ENCODE assay signal across 8 mouse cellular contexts in genomic region chr15:78914091-78914822, GRCm38 (mm10). TPM values are rescaled to one million over a fixed set of nuclear protein-coding genes. Genes with fewer than 3 reads are reported as not detected.
DNase-seq lines count a peak whose midpoint lies in the region; ATAC-seq and TF ChIP-seq lines count a peak whose summit lies in the region.

No protein-coding gene starts in this region.

- H3K4me1 ChIP-seq in forebrain, embryonic 10.5 days, result peaks cover 55% of the 10 kb centered on the region
- H3K4me1 ChIP-seq in neural tube, embryonic 11.5 days (ENCODE audit: control insufficient read depth, insufficient read depth, low read length), result peaks cover 20% of the 10 kb centered on the region

- no peak for TF ChIP-seq CTCF in left cerebral cortex, adult 2 months (IDR thresholded peaks at IDR 0.05)

- intact Hi-C loops in left cerebral cortex, adult 2 months (cut with DNase I), result loop anchor here (2.0 kb wide), 1 partner anchor 15 kb away; no protein-coding TSS in a partner anchor
- intact Hi-C loops in left cerebral cortex, postnatal 14 days (cut with DNase I), result loop anchor here (2.0 kb wide), 1 partner anchor 29 kb away; no protein-coding TSS in a partner anchor

- H3K27ac ChIP-seq in left cerebral cortex, adult 2 months, result peak overlapping the region; percentile 89
- peak overlapping the region; percentile 96 for H3K27ac ChIP-seq in forebrain, embryonic 10.5 days
- H3K27ac ChIP-seq in neural tube, embryonic 11.5 days (ENCODE audit: low read depth, low read length), result peak overlapping the region; percentile 91

- peak overlapping the region; percentile 70 for H3K4me3 ChIP-seq in left cerebral cortex, adult 2 months
- H3K4me3 ChIP-seq in forebrain, embryonic 10.5 days, result peak overlapping the region; percentile 90
- H3K4me3 ChIP-seq in neural tube, embryonic 11.5 days (ENCODE audit: low read depth, low read length), result peak overlapping the region; percentile 75

- under 1% methylated on average over 86 of the region's 87 CpGs for WGBS in forebrain, embryonic 10.5 days
- WGBS in neural tube, embryonic 11.5 days, result 0% methylated on average over 75 of the region's 87 CpGs

- H3K9ac ChIP-seq in neural tube, embryonic 11.5 days (ENCODE audit: low read length), result peak overlapping the region; percentile 85

- H3K36me3 ChIP-seq in forebrain, embryonic 10.5 days (replicated peaks), result peaks cover 55% of the 10 kb centered on the region
- peaks cover 6% of the 10 kb centered on the region for H3K36me3 ChIP-seq in neural tube, embryonic 11.5 days (ENCODE audit: control insufficient read depth, insufficient read depth, low read length)

- peak; percentile 58 to 68 for DNase-seq in left cerebral cortex, adult 2 months (ENCODE audit: extremely low spot score in 1 of 2, low spot score in 2 of 2)
- no peak for DNase-seq in left cerebral cortex, adult 8-10 months (ENCODE audit: low spot score in 2 of 2)
- peak; percentile 75 for DNase-seq in brain, adult 2 months (ENCODE audit: low read depth, low spot score)
- peak; percentile 41 for DNase-seq in forebrain, embryonic 10.5 days (ENCODE audit: extremely low spot score, low spot score)
- DNase-seq in left cerebral cortex, postnatal 14 days (ENCODE audit: low spot score in 2 of 2), result peak; percentile 52 to 64
- no peak for DNase-seq in neural tube, embryonic 11.5 days (ENCODE audit: low spot score)
- DNase-seq in urinary bladder, postnatal 14 days (ENCODE audit: low spot score), result no peak
- no peak for DNase-seq in urinary bladder, postnatal 10 days (ENCODE audit: low spot score)

- H3K27me3 ChIP-seq in forebrain, embryonic 10.5 days (ENCODE audit: poor library complexity, severe bottlenecking), result no peaks in the 10 kb centered on the region
- H3K27me3 ChIP-seq in neural tube, embryonic 11.5 days (ENCODE audit: control insufficient read depth, insufficient read depth, low read length), result no peaks in the 10 kb centered on the region

- peak overlapping the region; percentile 97 for H3K4me2 ChIP-seq in neural tube, embryonic 11.5 days (ENCODE audit: low read depth)

- H3K9me3 ChIP-seq in forebrain, embryonic 10.5 days, result no peaks in the 10 kb centered on the region
- H3K9me3 ChIP-seq in neural tube, embryonic 11.5 days (ENCODE audit: control insufficient read depth, low read length), result no peaks in the 10 kb centered on the region

- peak; percentile 64 for ATAC-seq in neural tube, embryonic 11.5 days (ENCODE audit: insufficient read depth, low FRiP score, low TSS enrichment)

RNA-seq across cellular contexts. Expression of gene Pdxp, which starts 0.5 kb away (rescaled TPM):
- 100 to 1,000 TPM; 165 to 171 TPM for total RNA-seq in left cerebral cortex, adult 2 months (2021)
- 100 to 1,000 TPM; 157 to 176 (median 166) TPM for total RNA-seq in left cerebral cortex, adult 8-10 months (2022)
- 26.1 and 26.9 TPM in 2 replicates for polyA plus RNA-seq in forebrain, embryonic 10.5 days (2016; fragmentation: Nextera tagmentation; extraction: Ambion mirVana)
- total RNA-seq in left cerebral cortex, postnatal 14 days (2021), result 100 to 1,000 TPM; 167 to 179 TPM
- polyA plus RNA-seq in neural tube, embryonic 11.5 days (2014; fragmentation: Nextera tagmentation; extraction: Ambion mirVana), result 34.9 and 36.0 TPM in 2 replicates

RNA-seq across cellular contexts. Expression of gene Lgals1, which starts 12.3 kb away (rescaled TPM):
- total RNA-seq in left cerebral cortex, adult 2 months (2021), result 10 to 100 TPM; 19.8 to 20.4 TPM
- total RNA-seq in left cerebral cortex, adult 8-10 months (2022), result 10 to 100 TPM; 19.2 to 31.4 (median 26.5) TPM
- polyA plus RNA-seq in forebrain, embryonic 10.5 days (2016; fragmentation: Nextera tagmentation; extraction: Ambion mirVana), result 200 and 217 TPM in 2 replicates
- 10 to 100 TPM; 19.2 to 22.6 TPM for total RNA-seq in left cerebral cortex, postnatal 14 days (2021)
- 263 and 311 TPM in 2 replicates for polyA plus RNA-seq in neural tube, embryonic 11.5 days (2014; fragmentation: Nextera tagmentation; extraction: Ambion mirVana)

RNA-seq across cellular contexts. Expression of gene Sh3bp1, which starts 14.7 kb away (rescaled TPM):
- 10 to 100 TPM; 35.0 to 37.7 TPM for total RNA-seq in left cerebral cortex, adult 2 months (2021)
- total RNA-seq in left cerebral cortex, adult 8-10 months (2022), result 10 to 100 TPM; 26.2 to 38.6 (median 32.2) TPM
- 21.0 and 21.5 TPM in 2 replicates for polyA plus RNA-seq in forebrain, embryonic 10.5 days (2016; fragmentation: Nextera tagmentation; extraction: Ambion mirVana)
- total RNA-seq in left cerebral cortex, postnatal 14 days (2021), result 10 to 100 TPM; 13.4 TPM
- 14.4 and 15.3 TPM in 2 replicates for polyA plus RNA-seq in neural tube, embryonic 11.5 days (2014; fragmentation: Nextera tagmentation; extraction: Ambion mirVana)

RNA-seq across cellular contexts. Expression of gene Gm49510, which starts 14.8 kb away (rescaled TPM):
- total RNA-seq in left cerebral cortex, adult 2 months (2021), result not detected
- under 1 TPM in 2 of 4 experiments, not detected in 2; 0.36 to 0.46 TPM for total RNA-seq in left cerebral cortex, adult 8-10 months (2022)
- polyA plus RNA-seq in forebrain, embryonic 10.5 days (2016; fragmentation: Nextera tagmentation; extraction: Ambion mirVana), result 0.23 and 0.35 TPM in 2 replicates
- total RNA-seq in left cerebral cortex, postnatal 14 days (2021), result under 1 TPM in 1 of 2 experiments, not detected in 1; 0.23 TPM
- 0.27 TPM in 1 of 2 replicates, not detected in the other for polyA plus RNA-seq in neural tube, embryonic 11.5 days (2014; fragmentation: Nextera tagmentation; extraction: Ambion mirVana)

RNA-seq across cellular contexts. Expression of gene Nol12, which starts 20.5 kb away (rescaled TPM):
- total RNA-seq in left cerebral cortex, adult 2 months (2021), result 10 to 100 TPM; 36.2 to 38.8 TPM
- total RNA-seq in left cerebral cortex, adult 8-10 months (2022), result 10 to 100 TPM; 35.8 to 43.5 (median 39.9) TPM
- 63.6 and 69.9 TPM in 2 replicates for polyA plus RNA-seq in forebrain, embryonic 10.5 days (2016; fragmentation: Nextera tagmentation; extraction: Ambion mirVana)
- total RNA-seq in left cerebral cortex, postnatal 14 days (2021), result 10 to 100 TPM; 35.3 to 39.9 TPM
- 55.9 and 58.8 TPM in 2 replicates for polyA plus RNA-seq in neural tube, embryonic 11.5 days (2014; fragmentation: Nextera tagmentation; extraction: Ambion mirVana)

Comparison
In these comparisons a context has a peak if more than half of its experiments do, and no peak if none do; other contexts are left out.
1. DNase-seq: peak in left cerebral cortex, adult 2 months (2 of 2), brain, adult 2 months (single experiment), forebrain, embryonic 10.5 days (single experiment) and left cerebral cortex, postnatal 14 days (2 of 2); none in left cerebral cortex, adult 8-10 months (0 of 2), neural tube, embryonic 11.5 days (single experiment), urinary bladder, postnatal 14 days (single experiment) and urinary bladder, postnatal 10 days (single experiment).
2. Peak in every context shown above with its lines, with median percentiles within 50 percentile points of each other: H3K27ac ChIP-seq and H3K4me3 ChIP-seq.